Mouse (Mus musculus) T-cell, adult 66 days (primary cell): Measurements from ENCODE around the gene Mgea5. TPM values are rescaled to one million over a fixed set of nuclear protein-coding genes. Genes with fewer than 3 reads are reported as not detected.

Experiments used
- total RNA-seq, 2 experiments: library from RNA; stranded (reverse); gene quantifications; 3 replicates in 1 of 2; 4 replicates in 1 of 2; pipeline ENCODE4 v1.2.4; 2023

Mgea5 gene
- total RNA-seq = 100 to 1,000 TPM; 273 to 314 TPM

DNA sequence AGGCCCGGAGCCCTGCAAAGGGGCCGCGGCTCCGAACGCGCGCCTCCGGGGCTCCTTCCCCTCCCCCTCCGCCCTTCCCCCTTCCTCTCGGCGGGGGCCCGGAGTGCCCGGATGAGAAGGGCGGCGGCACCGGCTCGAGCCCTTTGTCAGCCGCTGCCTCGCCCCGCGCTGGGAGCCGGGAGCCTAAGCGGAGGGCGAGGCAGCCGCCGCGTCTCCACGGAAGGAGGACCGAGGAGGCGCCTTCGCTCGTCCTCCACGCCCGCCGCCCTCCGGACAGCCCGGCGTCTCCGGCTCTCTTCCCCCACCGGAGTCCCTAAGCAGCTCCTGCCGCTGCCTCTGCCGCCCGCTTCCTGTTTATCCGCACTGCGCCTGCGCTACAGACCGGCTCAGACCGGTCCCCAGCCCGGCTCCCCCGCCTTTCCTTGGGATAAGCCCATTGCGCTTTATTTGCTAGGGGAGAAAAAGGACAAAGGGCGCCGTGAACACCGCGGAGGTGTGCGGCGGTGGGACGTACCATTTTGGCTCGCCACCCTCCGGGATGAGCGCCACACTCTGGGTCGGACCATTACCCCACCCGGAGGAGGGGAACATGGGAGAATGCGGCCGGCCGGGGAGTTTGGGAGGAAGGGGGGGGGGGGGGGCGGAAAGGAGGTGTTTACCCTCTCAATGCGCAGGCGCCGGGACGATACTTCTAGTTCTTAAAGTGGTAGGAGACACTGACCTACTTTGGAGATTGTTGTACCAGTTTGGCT lies at the start of gene Mgea5:
Gene Mgea5 (minus strand): TSS at position 657 of the 752 bp plus-strand sequence.

DNA sequence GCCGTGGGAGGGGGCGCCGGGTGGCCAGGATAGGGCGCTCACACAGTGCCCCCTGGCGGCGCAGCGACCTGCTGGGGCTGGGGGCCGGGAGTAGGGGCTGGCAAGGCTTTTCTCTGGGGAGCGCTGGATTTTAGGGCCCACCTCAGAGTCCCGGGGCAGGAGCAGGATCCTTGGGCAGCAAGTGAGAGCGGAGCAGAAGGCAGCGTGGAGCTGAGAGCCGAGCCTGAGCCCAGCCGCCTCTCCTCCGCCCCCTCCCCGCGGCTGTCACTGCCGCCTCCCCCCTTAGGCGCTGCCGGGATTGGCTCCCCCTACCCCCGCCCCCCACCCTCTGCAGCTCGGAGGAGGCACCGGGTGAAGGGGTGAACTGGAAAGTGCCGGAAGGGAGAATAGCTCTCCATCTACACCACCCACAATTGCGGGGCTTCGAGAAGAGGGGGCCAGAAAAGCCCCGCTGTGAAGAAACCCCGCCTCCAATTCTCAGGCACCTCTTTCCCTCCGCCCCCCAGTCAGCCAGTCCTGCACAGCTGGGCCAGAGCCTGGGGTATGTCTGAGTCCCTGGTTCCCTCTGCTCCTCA lies 32.3 kb upstream of the Mgea5 start, which contains the start of gene Kcnip2:
Gene Kcnip2 (minus strand): TSS at position 231 of the 575 bp plus-strand sequence.

DNA sequence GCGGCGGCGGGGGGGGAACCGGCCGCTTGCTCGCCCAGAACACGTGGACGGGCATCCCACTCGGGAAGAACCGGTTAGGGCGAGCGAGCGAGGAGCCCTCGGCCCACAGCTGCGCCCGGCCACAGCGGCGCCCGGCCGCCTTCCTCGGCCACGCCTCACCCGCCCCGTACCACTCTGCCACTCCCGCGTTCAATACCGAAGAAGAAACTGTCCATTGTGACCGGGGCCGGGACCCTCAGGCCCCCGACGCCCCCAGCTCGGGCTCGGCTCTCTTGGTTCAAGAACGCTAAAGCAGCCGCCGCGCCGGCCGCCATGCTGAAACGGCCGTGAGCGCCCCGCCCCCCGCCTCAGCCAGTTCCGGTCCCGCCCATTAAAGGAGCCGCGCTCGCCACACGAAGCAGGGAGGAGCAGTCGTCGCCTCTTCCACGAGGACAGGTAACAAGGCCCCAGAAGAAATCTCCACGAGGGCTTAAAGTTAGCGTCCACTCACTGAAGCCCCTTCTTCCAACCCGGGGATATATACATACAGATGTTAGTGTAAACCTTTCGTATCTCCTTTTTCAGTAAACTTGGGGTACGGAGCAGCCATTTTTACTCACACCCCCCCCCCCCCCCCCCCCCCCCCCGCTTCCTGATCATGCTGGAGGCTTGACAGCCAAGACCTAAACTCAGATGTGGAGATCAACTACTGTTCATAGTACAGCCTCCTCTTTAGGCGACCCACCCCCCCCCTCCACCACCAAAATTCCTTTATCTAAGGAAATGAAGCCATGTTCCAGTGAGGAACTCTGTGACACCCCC lies 34.2 kb downstream of the Mgea5 start, which contains the start of gene Npm3:
Gene Npm3 (minus strand): TSS at position 349 of the 801 bp plus-strand sequence.

DNA sequence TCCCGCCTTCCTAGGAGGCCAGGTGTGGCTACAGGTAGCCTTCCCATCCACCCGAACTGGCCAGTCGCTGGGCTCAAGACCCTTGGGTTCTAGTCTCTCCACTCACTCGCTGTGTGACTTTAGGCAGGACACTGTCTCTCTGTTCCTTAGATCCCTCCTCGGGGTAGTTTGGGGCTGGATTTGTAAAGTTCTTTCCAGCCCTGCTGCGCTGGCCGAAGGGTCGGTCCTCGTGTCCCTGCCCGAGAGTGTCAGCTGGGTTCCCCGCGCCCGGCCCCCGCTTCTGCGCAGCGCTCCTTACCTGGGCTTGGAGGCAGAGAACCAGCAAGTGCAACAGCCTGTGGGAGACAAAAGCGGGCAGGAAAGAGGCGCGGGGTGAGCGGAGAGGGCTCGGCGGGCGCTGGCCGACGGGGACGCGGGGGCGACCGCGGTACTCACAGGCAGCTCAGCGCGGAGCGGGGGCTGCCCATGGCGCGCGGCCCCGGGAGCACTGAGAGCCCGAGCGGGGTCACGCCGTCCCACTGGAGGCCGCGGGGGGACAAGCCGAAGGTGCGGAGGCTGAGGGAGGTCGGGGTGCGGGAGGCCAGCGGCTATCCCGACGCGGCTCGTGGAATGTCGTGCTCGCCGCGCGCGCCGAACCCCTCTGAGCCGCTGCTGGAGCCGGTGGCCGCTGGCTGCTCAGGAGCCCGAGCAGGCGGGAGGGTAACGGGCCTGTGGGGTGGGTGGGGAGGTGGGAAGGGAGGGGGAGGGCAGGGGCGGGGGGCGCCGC lies 41.2 kb downstream of the Mgea5 start, which contains the start of gene Fgf8:
Gene Fgf8 (minus strand): TSS at position 698 of the 766 bp plus-strand sequence.

Other genes starting within 250 kb of the Mgea5 start
- 10 to 100 TPM in 1 of 2 experiments, 1 to 10 TPM in 1; 9.6 to 10.9 TPM for gene Poll, start 223.3 kb downstream of the Mgea5 start, total RNA-seq
- gene Gm17018, start 223.2 kb downstream of the Mgea5 start, total RNA-seq = 10 to 100 TPM; 36.5 to 43.1 TPM
- 10 to 100 TPM; 68.8 to 69.6 TPM for gene Fbxw4, start 123.5 kb downstream of the Mgea5 start, total RNA-seq
- not detected for gene Fgf8, start 40.9 kb downstream of the Mgea5 start, total RNA-seq
- 10 to 100 TPM; 70.2 to 74.0 TPM for gene Npm3, start 34.2 kb downstream of the Mgea5 start, total RNA-seq
- gene Kcnip2, start 32.2 kb upstream of the Mgea5 start, total RNA-seq = 1 to 10 TPM; 3.6 to 5.6 TPM
- gene Armh3, start 214.7 kb upstream of the Mgea5 start, total RNA-seq = 10 to 100 TPM; 20.7 to 26.2 TPM
- gene Hps6, start 219.7 kb upstream of the Mgea5 start, total RNA-seq = 10 to 100 TPM in 1 of 2 experiments, 1 to 10 TPM in 1; 9.2 to 10.5 TPM